Mouse (Mus musculus): ENCODE measurements around the gene Wipi2.
A peak's percentile ranks its signal among the peaks of the same experiment; 100 is the strongest.

Gene Wipi2

GRCm38 (mm10) chr5:142630224-142630623 lies 2.7 kb downstream of the Wipi2 start:
- no peak for DNase-seq (ENCODE audit: low spot score)

- no peak for DNase-seq (ENCODE audit: low spot score)
These were observed 10.3 kb downstream of the Wipi2 start for GRCm38 (mm10) chr5:142637823-142638222.

GRCm38 (mm10) chr5:142640088-142640487 lies 12.6 kb downstream of the Wipi2 start:
- DNase-seq (ENCODE audit: low spot score): peak; percentile 69

- DNase-seq (ENCODE audit: low spot score): no peak
These were observed 14.0 kb downstream of the Wipi2 start for GRCm38 (mm10) chr5:142641331-142642051.

- DNase-seq (ENCODE audit: low spot score): no peak
These were observed 20.7 kb downstream of the Wipi2 start for GRCm38 (mm10) chr5:142648162-142648561.

- DNase-seq (ENCODE audit: low spot score): no peak
These were observed 22.1 kb downstream of the Wipi2 start for GRCm38 (mm10) chr5:142649460-142650050.

GRCm38 (mm10) chr5:142650390-142650789 lies 22.9 kb downstream of the Wipi2 start:
- DNase-seq (ENCODE audit: low spot score): no peak

GRCm38 (mm10) chr5:142650794-142651497 lies 23.4 kb downstream of the Wipi2 start:
- DNase-seq (ENCODE audit: low spot score): peak; percentile 24

- DNase-seq (ENCODE audit: low spot score): no peak
These were observed 24.8 kb downstream of the Wipi2 start for GRCm38 (mm10) chr5:142652266-142652665.

- DNase-seq (ENCODE audit: low spot score): no peak
These were observed 33.3 kb downstream of the Wipi2 start for GRCm38 (mm10) chr5:142660656-142661434.

GRCm38 (mm10) chr5:142667921-142668320 lies 40.4 kb downstream of the Wipi2 start:
- DNase-seq (ENCODE audit: low spot score): no peak

- DNase-seq (ENCODE audit: low spot score): no peak
These were observed 41.2 kb downstream of the Wipi2 start for GRCm38 (mm10) chr5:142668556-142669263.

- no peak for DNase-seq (ENCODE audit: low spot score)
These were observed 42.2 kb downstream of the Wipi2 start for GRCm38 (mm10) chr5:142669726-142670125.

GRCm38 (mm10) chr5:142673082-142673481 lies 45.6 kb downstream of the Wipi2 start:
- no peak for DNase-seq (ENCODE audit: low spot score)

- DNase-seq (ENCODE audit: low spot score): no peak
These were observed 50.7 kb downstream of the Wipi2 start for GRCm38 (mm10) chr5:142678141-142678571.

GRCm38 (mm10) chr5:142679065-142679464 lies 51.6 kb downstream of the Wipi2 start:
- no peak for DNase-seq (ENCODE audit: low spot score)

- DNase-seq (ENCODE audit: low spot score): no peak
These were observed 54.4 kb downstream of the Wipi2 start for GRCm38 (mm10) chr5:142681911-142682310.

GRCm38 (mm10) chr5:142682529-142682928 lies 55.0 kb downstream of the Wipi2 start:
- DNase-seq (ENCODE audit: low spot score): no peak

- DNase-seq (ENCODE audit: low spot score): no peak
These were observed 61.4 kb downstream of the Wipi2 start for GRCm38 (mm10) chr5:142688866-142689265.

GRCm38 (mm10) chr5:142690343-142690742 lies 62.8 kb downstream of the Wipi2 start:
- DNase-seq (ENCODE audit: low spot score): no peak

- no peak for DNase-seq (ENCODE audit: low spot score)
These were observed 64.8 kb downstream of the Wipi2 start, which contains the start of gene Slc29a4 for GRCm38 (mm10) chr5:142692248-142692647. Gene Slc29a4 (plus strand): TSS chr5:142692512.

Data from yolk sac, embryonic 10.5 days (tissue).